Mouse (Mus musculus) heart, postnatal 0 days (tissue): ENCODE measurements around the gene Cers5.

ENCODE experiments used
- CTCF ChIP-seq: IDR thresholded peaks from 2 replicates; pipeline ENCODE4 v1.5.1; 2016; ENCODE audit warnings: antibody characterized with exemption, control low read depth, low read depth
- EP300 ChIP-seq: IDR thresholded peaks from 2 replicates; pipeline ENCODE4 v1.6.1; 2016; ENCODE audit warnings: antibody characterized with exemption, low read depth

- TF ChIP-seq EP300, result no peak
- no peak for TF ChIP-seq CTCF
These were observed 39.5 kb downstream of the Cers5 start for GRCm38 (mm10) chr15:99733186-99733585.
